Mouse (Mus musculus) E14TG2a.4 (cell line): ENCODE results near the gene 9530077C05Rik.

Experiments
- H3K27me3 ChIP-seq: 2 replicates; pipeline ENCODE4 v1.6.1; 2014; ENCODE audit warnings: low read length, control low read depth; ENCODE audit not compliant: insufficient read depth
- H3K36me3 ChIP-seq: 2 replicates; pipeline ENCODE4 v1.6.1; 2014; ENCODE audit warnings: low read length, control low read depth; ENCODE audit not compliant: insufficient read depth
- H3K4me1 ChIP-seq: replicated peaks from 2 replicates; pipeline ENCODE4 v1.6.1; 2014; ENCODE audit warnings: low read depth, low read length, control low read depth
- H3K4me3 ChIP-seq: replicated peaks from 2 replicates; pipeline ENCODE4 v1.5.1; 2014; ENCODE audit warnings: mild to moderate bottlenecking, low read length
- H3K9me3 ChIP-seq: 2 replicates; pipeline ENCODE4 v1.6.1; 2014; ENCODE audit warnings: low read length, control low read depth
- CTCF ChIP-seq: conservative IDR thresholded peaks from 2 replicates; pipeline ENCODE4 v1.5.1; 2014; ENCODE audit warnings: low read length
- NANOG ChIP-seq: IDR thresholded peaks from 2 replicates; pipeline ENCODE4 v1.6.1; 2014; ENCODE audit warnings: borderline replicate concordance, low read length, mixed read lengths
- POU5F1 ChIP-seq: IDR thresholded peaks from 2 replicates; pipeline ENCODE4 v1.6.1; 2014; ENCODE audit warnings: low read length, borderline replicate concordance

The 9530077C05Rik gene

DNA sequence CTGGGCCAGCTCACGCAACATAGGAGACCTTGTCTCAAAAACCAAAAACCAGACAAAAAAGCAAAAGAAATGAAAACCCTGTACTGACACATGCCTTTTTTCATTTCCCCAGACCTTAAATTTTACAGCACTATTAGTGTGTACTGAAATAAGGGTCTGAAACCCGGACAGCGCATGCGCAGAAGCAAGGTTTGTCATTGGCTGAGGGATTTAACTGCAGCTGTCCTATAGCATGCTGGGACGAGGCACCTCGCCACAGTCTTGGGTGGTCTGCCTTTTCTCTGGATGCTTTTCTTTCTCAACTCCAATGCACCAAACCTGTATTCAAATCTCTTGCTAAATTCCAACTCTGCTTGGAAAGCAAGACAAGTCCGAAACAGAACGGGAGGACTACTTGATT lies 67.6 kb downstream of the 9530077C05Rik start:
- Histone ChIP-seq H3K4me1 (peaks cover 34% of the 10 kb centered on the region), H3K9me3 (no peaks in the 10 kb centered on the region), H3K36me3 (peaks cover 13% of the 10 kb centered on the region; the same call in 1 of the 2 replicates), H3K4me3 (peak overlapping the region; percentile 55), H3K27me3 (no peaks in the 10 kb centered on the region)
- TF ChIP-seq CTCF (no peak), POU5F1 (no peak), NANOG (no peak)

DNA sequence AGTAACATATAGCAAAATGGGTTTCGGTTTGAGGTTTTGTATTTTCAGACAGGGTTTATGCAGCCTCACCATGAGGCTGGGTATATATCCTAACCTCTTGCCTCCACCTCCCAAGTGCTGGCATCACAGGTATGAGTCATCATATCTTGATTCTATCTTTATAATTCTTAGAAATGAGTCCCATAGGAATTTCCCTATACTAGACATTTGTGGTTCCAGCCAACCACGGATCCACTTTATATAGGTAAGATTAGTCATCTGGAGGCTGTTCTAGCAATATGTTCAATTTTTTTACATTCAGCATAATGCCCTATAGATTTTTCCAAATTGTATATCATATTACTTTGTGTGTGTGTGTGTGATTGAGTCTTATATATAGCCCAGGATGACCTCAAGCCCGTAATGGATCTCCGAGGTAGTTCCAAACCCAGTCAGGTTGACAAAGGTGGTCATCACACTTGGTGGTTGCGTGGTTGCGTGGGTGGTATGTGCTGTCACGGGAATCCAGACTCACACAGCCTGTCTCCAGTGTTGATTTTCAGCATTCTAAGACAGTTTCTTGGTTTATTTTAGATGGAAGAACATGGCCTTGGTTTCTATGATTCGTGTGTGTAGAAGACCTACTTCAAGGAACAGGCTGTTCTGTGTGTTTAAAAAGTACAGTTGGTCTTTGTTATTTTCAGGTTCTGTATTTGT lies 72.7 kb downstream of the 9530077C05Rik start:
- Histone ChIP-seq H3K27me3 (no peaks in the 10 kb centered on the region), H3K4me3 (no peak overlapping the region), H3K4me1 (peaks cover 28% of the 10 kb centered on the region), H3K9me3 (no peaks in the 10 kb centered on the region), H3K36me3 (peaks cover 28% of the 10 kb centered on the region)
- no peak for TF ChIP-seq CTCF
- TF ChIP-seq POU5F1: no peak
- TF ChIP-seq NANOG: no peak

DNA sequence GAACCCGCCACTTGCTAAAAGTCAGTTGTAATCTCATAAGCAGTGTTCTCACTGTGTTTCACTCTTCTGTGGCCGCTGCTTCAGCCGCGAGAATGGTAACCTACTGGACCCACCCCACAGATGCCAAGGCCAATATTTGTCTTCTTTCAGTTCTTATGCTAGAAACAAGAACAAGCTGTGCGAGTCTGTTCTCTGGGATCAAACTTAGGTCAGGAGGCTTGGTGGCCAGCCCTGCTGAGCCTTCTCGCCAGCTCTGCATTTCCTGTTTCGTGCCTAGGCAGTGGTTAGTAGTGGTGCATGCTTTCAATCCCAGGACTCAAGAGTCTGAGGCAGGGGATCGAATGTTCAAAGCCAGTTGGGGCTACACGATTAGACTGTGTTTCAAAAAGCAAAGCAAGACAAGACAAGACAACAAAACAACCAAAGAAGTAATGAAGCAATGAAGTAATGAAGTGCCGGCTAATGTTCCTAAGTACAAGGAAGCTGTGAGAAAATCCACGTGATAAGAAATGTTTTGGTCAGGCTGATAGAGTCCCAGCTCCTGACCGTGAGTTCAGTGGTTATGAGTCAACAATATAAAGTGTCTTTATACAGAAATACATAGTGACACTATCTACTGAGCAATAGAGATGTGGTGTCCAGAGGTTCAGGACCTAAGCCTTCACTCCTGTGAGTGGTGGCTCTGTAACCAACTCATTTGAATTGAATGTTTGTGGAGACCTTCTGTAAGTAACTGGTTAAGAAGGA lies 73.4 kb downstream of the 9530077C05Rik start:
- peaks cover 24% of the 10 kb centered on the region for H3K4me1 ChIP-seq
- peak overlapping the region; percentile 82; the same call in 1 of the 2 replicates for H3K4me3 ChIP-seq
- no peaks in the 10 kb centered on the region for H3K9me3 ChIP-seq
- no peaks in the 10 kb centered on the region for H3K27me3 ChIP-seq
- TF ChIP-seq NANOG: no peak
- no peak for TF ChIP-seq POU5F1
- no peak for TF ChIP-seq CTCF
- peaks cover 28% of the 10 kb centered on the region for H3K36me3 ChIP-seq

DNA sequence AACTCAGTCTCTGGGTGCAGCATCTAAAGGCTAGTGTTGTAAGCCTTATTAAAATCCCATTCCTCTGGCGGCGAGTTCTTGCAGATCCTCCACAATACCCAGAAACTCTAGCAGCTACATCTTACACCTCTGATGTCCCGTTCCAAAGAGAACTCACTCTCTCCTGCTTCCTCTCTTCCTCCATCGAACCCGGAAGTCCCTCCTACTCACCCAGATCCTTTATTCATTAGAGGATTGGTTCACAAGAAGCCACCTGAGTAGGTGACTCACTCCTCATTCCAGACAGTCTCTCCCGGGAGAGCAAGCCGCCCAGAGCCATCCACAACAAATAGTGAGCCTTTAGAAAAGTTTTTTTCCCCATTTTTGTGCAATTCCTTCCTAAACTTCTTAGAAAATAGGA lies 74.9 kb downstream of the 9530077C05Rik start:
- TF ChIP-seq CTCF: no peak
- H3K27me3 ChIP-seq: no peaks in the 10 kb centered on the region
- H3K9me3 ChIP-seq: no peaks in the 10 kb centered on the region
- H3K4me3 ChIP-seq: peak overlapping the region; percentile 82
- peaks cover 24% of the 10 kb centered on the region for H3K4me1 ChIP-seq
- H3K36me3 ChIP-seq: peaks cover 28% of the 10 kb centered on the region

DNA sequence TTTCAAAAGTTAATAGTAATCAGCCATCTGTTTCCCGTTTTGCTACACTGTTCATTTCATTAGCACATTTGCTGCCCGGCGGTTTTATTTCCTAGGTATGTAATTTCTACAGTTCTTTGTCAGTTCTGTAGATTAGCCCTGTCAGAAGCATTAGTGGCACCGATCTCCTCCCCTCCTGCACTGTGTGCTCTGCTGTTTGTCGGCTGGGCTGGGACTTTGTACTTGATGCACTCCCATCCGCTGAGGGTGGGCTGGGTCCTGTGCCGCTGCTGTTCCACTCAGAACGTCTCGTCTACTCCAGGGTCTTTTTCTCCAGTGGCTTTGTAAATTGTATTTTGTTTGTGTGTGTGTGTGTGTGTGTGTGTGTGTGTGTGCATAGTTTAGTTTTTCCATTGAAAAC lies 77.7 kb downstream of the 9530077C05Rik start:
- Histone ChIP-seq H3K4me3 (peak overlapping the region; percentile 43; the same call in 1 of the 2 replicates), H3K36me3 (peaks cover 14% of the 10 kb centered on the region), H3K27me3 (no peaks in the 10 kb centered on the region), H3K9me3 (no peaks in the 10 kb centered on the region), H3K4me1 (peaks cover 26% of the 10 kb centered on the region)
- no peak for TF ChIP-seq NANOG
